Mouse (Mus musculus): ENCODE measurements around the gene Dglucy.

Dglucy gene

DNA sequence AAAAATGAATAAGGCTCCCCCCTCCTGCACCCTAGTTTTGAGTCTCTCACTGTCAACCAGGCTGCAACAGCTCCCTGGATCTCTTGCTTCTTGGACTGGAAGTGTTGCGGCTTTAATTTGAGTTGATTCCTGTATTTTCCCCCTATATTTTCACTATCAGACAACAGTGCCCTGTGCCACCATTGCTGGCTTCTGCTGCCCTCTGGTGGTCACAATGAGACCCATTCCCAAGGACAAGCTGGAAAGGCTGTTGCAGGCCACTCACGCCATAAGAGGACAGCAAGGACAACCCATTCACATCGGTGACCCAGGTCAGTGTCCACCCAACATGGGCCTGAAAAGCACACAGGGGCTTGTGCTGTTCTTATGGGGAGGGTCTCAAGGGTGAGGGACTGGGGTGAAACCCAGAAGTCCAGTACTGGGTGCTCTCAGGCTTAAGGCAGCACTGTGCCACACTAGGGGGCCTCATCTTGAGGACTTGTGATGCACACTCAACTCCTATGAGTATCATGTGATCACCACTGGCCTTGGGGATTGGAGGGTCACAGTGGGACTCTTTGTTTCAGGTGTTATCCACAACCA lies 62.4 kb downstream of the Dglucy start:
- peak; percentile 82 to 84 for DNase-seq (ENCODE audit: low spot score in 2 of 2)

DNA sequence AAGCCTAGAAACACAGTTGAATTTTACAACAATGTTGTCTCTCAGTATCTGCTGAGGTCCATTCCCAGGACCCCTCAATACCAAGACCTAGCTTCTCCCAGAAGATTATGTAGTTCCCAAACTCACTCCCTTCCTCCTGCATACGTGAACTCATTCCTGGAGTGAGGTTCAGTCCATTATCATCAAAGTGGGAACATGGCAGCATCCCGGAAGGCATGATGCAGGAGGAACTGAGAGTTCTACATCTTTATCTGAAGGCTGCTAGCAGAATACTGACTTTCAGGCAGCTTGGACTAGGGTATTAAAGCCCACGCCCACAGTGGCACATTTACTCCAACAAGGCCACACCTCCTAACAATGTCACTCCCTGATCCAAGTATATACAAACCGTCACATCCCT lies 64.3 kb downstream of the Dglucy start:
- DNase-seq (ENCODE audit: low spot score in 2 of 2), result no peak

DNA sequence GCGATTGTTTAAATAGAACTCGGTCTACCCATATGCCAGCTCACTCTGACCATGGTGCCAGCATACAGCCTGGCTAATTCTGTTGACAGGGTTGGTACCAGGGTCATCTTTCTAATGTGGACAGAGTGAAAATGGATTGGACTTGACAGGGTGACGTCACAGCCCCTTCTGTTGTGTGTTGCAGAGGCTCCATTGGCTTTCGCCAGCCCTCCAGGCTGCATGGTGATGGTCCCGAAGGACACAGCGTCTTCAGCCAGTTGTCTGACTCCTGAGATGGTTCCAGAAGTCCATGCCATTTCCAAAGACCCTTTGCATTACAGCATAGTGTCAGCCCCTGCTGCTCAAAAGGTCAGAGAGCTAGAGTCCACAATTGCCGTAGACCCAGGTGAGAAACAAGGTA lies 65.7 kb downstream of the Dglucy start:
- no peak for DNase-seq (ENCODE audit: low spot score in 2 of 2)

DNA sequence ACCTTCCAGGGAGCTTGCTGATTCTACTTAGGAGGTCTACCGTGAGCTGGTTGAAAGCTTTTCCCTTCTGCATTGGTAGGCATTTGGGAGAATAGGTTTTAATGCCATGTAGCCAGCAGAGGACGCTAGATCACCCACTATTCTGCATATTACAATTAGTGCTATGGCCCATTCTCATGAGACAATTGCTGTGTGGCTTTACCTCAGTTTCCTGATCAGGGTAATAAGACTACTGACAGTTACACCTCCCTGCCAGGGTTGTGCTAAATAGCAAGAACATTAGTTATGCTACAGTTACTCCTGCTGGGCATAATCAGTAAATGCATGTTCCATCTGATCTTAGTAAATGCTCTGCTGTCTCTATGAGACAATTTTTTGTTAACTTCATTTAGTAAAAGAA lies 67.0 kb downstream of the Dglucy start:
- no peak for DNase-seq (ENCODE audit: low spot score in 2 of 2)

DNA sequence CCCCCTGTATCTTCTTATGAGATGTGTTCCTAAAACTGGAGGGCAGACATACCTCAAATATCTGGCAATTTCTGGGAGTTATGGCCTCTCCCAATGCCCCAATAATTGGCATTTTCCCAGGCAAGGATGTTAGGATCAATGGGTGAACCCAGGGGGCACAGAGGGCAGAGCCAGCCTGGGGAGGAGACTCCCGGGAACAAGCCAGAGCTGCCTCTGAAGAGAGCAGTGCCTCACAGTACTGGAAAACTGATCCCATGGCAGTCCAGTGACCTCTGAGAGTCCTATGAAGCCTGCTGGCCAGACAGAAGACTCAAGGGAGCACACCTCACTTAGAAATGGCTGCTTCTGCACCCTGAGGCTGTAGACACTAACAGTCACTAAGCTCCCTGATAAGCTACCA lies 67.7 kb downstream of the Dglucy start:
- DNase-seq (ENCODE audit: low spot score in 2 of 2), result no peak

DNA sequence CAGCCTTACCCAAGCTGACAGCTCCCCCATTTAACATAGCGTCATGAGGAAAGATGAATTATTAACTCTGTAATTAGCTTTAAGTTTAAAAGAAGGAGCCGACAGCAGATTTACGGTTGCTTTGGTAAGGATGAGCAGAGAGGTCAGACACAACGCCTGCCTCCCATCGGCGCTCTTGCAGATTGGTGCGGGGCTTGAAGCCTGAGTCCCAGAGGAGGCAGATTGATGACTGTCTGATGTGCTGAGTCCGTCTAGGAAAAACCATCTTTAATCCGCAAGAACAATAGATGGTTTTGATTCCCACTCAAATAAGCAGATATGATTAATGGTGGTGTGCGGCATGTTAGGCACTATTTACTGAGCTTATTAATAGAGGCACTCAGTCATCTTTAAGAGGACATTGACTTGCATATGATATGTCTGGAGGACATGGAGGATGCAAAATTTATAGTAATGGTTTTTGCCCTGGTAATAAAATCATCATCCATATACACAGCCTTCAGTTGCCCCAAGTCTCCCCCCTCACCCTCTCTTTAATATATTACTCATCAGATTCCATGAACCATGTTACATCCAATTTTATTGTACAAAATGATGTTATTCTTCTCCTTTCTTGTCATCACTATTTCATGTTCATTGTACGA lies 68.7 kb downstream of the Dglucy start:
- no peak for DNase-seq (ENCODE audit: low spot score in 2 of 2)

DNA sequence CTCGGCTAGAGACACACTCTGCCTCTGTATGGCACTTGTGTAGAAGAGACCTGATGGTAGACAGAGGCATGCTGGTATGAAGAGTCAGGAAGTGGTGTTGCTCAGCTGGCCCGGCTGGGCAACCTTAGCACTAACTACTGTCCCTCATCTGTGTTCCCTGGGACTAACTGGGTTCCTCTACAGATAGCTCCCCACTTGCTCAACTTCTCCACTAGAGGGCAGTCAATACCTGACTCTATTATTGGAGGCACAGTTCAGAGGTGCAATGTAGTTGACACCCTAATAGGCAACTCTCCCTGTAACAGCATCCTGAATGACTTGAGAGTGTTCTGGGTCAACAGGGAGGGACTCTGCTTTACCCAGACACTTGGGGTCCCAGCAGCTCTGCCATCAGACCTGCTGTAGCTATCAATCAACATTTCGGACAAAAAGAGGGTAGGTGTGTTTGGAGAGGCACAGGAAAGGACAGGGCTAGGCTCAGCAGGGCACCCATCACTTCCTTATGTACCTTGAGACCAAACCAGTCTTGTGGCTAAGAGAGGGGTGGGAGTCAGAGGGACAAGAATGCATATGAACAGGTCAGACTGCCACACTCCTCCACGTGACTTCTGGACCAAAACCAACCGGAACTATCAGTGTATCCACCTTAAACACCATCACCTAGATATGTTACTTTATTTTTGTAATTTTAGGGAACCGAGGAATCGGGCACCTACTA lies 70.7 kb downstream of the Dglucy start:
- DNase-seq (ENCODE audit: low spot score in 2 of 2), result peak; percentile 30 to 70

DNA sequence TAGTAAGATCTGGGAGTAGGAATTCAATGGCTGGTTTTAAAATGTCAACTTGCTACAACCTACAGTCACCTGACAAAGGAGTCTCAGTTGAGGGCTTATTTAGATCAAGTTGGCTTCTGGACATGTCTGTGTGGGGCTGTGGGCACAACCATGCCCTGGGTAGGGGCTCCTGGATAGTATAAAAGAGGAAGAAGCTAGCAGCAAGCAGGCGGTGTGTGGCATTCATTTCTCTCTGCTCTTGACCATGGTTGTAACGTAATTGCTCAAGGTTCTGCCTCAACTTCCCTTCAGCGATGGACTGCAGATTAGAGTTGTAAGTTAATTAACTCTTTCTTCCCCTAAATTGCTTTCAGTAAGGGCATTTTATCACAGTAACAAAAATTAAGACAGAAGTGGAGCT lies 73.5 kb downstream of the Dglucy start:
- DNase-seq (ENCODE audit: low spot score in 2 of 2), result no peak

DNA sequence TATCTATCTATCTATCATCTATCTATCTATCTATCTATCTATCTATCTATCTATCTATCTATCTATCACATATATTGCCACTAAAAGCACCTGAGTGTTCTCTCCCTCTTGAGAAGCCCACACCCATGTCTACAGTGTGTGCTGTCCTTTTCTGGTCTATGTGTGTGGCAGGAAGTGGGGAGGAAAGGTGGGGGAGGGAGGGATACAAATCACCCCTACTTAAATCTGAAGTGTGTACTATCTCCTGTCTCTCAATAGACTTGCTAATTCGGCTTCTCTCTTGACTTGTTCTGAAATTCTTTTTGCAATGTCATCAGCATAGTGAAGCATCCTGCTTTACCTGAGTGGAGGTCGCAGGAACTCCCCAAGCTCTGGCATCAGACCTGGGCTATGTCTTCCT lies 77.5 kb downstream of the Dglucy start:
- no peak for DNase-seq (ENCODE audit: low spot score in 2 of 2)

DNA sequence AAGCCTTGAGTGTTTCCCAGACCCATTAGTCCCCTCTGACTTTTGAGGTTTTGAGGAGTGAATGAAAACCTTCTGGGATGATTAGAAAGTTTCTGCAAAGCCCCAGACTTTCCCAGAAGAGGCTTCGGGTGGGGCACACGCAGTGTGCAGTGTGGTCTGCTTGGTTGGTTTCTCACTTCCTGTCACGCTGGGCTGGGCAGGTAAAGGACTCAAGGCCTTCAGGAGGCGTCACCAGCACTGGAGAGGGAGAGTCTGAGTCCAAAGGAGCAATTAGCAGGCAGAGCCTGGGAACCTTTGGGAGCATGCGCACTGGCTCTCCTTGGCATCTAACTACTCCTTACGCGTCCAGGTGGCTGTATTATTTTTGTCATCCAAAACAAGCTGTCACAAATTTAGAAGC lies 78.9 kb downstream of the Dglucy start:
- DNase-seq (ENCODE audit: low spot score in 2 of 2), result no peak

DNA sequence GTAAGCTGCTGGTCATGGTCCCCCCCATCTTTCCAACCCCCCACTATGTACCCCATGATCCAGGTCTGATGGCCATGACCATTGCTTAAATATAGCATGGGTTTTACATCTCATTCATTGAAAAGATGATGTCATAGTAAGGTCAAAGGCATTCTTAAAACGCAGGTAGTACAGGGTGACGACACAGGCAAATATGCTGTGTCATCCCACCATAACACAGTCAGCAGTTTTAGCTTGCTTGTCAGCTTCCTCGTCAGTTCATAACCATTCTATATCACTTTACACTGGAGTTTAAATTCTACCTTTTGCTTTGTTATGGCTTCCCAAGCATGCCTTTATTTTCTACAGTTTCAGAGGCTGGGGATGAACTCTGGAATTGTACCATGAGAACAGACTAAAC lies 83.4 kb downstream of the Dglucy start:
- no peak for DNase-seq (ENCODE audit: low spot score in 2 of 2)

DNA sequence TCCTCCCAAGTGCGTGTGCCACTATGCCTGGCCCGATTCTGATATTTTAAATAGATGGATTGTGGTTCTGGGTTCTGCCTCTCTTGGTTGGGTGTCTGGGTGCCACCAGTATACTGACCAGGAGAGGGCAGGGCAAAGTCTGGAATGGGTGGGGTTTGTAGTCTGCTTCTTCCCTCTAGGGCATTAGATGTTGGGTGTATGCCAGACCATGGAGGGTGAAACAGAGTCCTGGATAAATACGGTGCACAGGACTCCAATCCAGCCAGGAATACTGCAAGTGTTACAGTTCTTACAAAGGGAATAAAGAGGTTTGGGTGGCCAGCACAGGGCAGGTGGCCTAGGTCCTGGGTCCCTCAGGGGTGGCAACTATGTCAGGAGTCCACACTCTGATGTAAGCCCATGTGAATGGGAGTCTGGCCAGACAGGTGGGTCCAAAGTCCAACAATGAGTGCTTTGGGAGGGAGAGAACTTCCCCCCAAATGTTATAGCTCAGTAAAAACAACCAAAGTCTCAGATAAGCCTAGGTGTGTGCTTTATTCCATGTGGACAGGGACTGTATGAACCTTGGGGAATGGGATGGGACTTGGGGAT lies 84.1 kb downstream of the Dglucy start:
- DNase-seq (ENCODE audit: low spot score in 2 of 2), result no peak

DNA sequence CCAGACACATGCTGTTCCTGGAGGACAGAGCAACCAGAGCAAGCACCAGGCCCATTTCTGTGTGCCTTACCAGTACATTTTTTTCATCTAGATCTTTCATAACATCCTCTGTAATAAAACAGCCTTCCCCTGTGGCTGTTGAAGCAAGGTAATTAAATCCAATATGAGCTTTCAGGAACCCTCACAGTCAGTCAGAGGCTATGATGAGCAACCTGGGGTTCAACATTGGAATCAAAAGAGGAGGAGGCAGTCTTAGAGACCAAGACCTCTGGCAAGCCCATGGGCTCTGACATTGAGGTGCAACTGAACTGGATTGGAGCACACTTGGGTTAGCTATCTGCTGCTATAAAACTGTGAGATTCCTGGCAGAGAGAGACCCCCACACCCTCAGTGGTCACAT lies 86.2 kb downstream of the Dglucy start:
- DNase-seq (ENCODE audit: low spot score in 2 of 2), result no peak

DNA sequence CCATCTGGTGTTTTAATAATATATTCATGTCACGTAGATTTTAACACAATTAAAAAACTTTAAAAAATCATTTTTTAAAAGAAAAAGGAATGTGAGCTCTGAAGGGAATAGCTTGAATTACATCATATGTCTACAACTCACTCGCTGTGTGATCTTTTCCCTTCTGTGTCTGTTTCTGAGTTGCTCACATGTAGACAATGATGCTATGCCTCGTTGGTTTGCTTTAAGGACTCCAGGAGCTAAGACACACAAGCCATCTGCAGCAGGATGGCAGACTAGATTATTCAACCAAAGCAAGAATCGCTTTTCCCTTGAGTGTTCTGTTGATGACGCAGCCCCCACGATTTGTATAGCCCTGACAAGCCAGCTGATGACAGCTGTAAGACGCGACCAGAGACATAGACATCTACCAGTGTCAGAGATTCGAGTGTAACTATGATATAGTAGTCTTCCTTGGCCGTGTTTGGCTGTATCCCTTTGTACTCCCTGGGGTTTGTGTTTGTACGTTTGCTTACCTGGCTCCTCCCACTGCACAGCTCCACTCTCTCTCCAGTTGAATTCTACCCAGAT lies 86.7 kb downstream of the Dglucy start:
- no peak for DNase-seq (ENCODE audit: low spot score in 2 of 2)

DNA sequence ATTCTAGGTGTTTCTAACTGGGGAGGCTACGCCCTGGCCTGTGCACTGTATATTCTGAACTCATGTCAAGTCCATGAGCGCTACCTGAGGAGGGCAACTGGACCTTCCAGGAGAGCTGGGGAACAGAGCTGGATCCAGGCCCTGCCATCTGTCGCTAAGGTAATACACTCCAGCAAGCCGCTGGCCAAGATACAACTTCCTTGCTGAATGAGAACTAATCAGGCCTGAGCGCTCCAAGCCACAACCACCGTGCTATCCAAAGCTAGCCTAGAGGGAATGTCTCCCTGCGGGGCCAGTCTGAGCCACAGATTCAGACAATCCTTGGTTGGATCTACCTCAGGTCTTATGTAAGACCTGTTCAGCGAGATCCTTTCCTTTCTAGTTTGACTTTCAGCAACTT lies 88.2 kb downstream of the Dglucy start:
- DNase-seq (ENCODE audit: low spot score in 2 of 2), result no peak

DNA sequence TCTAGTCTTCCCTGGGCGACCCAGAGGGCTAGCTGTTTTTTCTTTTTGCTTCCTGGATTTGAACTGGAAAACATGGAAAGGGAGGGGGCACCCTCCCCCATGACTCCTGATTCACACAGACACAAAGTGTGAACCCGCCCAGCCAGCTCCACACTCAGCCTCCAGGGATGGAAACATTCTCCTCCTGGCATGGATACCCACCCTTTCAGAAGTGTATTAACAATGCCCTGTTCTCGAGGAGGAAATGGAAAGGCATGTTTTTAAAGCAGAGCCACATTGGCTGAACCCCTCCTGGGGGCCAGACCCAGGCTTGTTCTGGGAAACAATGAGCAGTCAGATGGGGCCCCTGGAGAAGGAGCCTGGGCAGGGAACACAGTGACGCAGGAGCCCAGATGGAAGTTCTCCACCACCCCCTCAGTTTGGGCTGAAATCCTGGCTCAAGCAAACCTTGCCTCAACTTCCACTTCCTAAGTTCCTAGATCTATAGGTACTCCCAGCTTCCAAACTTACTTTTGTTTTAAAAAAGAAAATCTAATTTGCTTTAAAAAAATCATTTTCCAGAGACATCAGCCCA lies 89.3 kb downstream of the Dglucy start:
- DNase-seq (ENCODE audit: low spot score in 2 of 2), result no peak

DNA sequence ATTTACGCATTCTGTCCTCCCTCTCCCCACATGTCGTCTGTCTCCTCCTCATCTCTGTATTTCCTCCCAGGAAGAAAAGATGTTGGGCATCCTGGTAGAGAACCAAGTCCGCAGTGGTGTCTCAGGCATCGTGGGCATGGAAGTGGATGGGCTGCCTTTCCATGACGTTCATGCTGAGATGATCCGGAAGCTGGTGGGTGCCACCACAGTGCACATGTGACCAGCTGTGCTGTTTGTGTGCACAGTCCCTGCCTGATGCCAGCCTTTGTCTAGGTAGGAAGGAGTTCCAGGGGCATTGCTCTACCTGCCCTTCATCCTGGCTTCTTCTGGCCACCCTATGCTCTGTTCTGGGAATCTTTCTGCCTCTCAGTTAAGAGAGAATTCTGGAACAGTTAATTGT lies 92.4 kb downstream of the Dglucy start:
- DNase-seq (ENCODE audit: low spot score in 2 of 2), result no peak

DNA sequence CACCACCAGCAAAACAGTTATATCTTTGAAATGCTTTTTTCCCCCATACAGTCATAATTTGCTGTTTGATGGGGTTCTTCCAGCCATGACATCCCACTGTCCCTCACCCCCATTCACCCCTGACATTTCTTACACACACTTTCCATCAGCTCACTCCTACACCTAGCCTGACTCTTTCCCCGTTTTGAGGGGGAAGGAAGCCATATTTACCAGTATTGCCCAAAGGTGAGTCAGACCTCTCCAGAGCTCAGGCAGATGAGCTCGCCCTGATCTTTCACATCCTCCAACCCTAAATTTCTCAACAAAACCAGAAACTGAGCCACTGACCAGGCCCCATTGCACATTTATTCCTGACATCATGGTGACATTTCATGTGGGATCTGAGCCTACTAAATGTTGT lies 93.0 kb downstream of the Dglucy start:
- DNase-seq (ENCODE audit: low spot score in 2 of 2), result no peak

DNA sequence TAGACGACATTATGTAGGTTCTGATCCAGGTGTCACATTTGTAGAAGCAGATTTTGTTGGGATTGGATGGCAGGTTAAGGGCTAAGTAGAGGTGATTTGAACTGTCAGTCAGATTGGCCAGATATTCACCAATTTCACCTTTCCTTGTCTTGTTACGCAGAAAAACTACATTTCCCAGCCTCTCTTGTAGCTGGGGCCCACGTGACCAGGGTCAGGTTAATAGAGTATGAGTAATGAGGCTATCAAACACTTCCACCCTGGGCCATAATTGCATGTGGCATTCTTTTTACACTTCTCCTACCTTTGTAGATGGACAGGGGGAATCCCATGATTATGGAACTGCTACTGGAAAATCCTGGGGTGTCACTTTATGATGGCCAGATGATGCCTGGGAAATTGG lies 94.8 kb downstream of the Dglucy start:
- DNase-seq (ENCODE audit: low spot score in 2 of 2), result no peak

DNA sequence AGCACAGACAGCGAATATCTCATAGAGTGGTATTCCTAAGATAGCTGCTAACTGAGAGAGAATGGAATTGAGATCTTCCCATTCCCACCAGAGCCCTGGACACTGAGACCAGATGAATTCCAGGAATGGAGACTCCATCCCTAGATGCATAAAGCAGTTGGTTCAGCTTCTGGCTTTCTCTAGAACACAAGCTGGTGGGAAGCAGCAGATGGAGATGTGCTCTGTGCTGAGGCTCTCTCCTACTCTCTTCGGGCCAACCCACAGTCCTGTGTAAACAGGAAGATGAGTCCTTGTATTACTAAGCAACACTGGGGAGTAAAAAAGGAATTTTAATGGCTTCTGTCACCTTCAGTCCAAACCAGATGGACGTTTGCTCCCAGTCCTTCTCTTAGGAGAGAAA lies 96.7 kb downstream of the Dglucy start:
- peak; percentile 17 to 62 for DNase-seq (ENCODE audit: low spot score in 2 of 2)

DNA sequence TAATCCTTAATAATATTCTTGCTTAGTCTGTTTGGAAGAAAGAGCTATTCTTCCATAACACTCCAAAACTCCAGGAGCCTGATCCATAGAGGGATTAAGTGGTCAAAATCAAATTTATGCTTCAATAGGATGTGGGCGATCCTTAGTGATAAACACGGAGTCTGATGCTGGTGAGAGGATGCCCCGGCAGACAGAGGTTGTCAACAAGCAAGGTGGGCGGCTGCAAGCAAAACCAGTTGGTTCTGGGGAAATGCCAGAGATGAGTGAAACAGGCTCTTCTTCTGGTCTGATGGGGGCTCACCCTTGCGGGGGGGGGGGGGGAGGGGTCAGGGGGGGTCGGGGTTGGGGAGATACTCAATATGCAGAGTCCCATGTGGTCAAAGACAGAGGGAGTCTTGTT lies 97.1 kb downstream of the Dglucy start:
- no peak for DNase-seq (ENCODE audit: low spot score in 2 of 2)

DNA sequence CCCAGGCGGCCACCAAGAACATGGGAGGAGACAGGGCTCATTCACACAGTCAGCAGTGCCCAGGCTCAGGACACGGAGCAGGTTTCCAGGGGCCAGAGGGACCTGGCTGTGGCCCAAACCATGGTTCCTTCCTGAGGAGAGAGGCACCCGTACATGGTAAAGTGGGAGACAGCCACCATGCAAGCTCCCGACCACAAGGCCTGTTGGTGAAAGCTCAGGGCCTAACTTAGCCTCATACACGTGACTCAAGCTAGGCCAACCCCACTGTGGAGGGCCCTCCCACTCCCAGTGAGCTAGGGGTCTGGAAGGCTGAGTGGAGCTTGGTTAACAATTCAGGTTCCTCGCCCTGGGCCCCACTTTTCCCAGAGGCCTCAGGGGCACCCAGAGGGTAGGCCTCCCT lies 99.1 kb downstream of the Dglucy start:
- DNase-seq (ENCODE audit: low spot score in 2 of 2), result no peak
